Mouse (Mus musculus) ES-E14 (cell line): ENCODE measurements at regions not wholly inside any gene's neighbourhood (a gene's known extent, or its start where the extent isn't known, plus 50 kb on each side); places are given as distances from the start of the nearest gene placed in this dataset.

ENCODE experiments used
- CHD2 ChIP-seq: IDR thresholded peaks from 2 replicates; pipeline ENCODE4 v1.6.1; 2014; ENCODE audit warnings: mild to moderate bottlenecking, low read depth, low read length, inconsistent platforms
- HCFC1 ChIP-seq: IDR thresholded peaks from 2 replicates; pipeline ENCODE4 v1.6.1; 2012; ENCODE audit warnings: low read length, inconsistent platforms, borderline replicate concordance; ENCODE audit not compliant: insufficient read depth
- MAFK ChIP-seq: IDR thresholded peaks from 2 replicates; pipeline ENCODE4 v1.6.1; 2014; ENCODE audit warnings: mild to moderate bottlenecking, low read depth, low read length, inconsistent platforms; ENCODE audit not compliant: insufficient read depth
- ZC3H11A ChIP-seq: IDR thresholded peaks from 2 replicates; pipeline ENCODE4 v1.6.1; 2012; ENCODE audit warnings: low read depth, mild to moderate bottlenecking, inconsistent platforms, low read length, borderline replicate concordance
- ZNF384 ChIP-seq: IDR thresholded peaks from 2 replicates; pipeline ENCODE4 v1.6.1; 2012; ENCODE audit warnings: low read depth, low read length, inconsistent platforms

GRCm38 (mm10) chr2:115339034-115339433, 242.5 kb upstream of the BC052040 start:
- no peak for TF ChIP-seq HCFC1
- TF ChIP-seq MAFK: no peak
- no peak for TF ChIP-seq CHD2
- no peak for TF ChIP-seq ZC3H11A
- no peak for TF ChIP-seq ZNF384
